Mouse (Mus musculus) MEL (cell line): ENCODE data around the gene Gm49450. TPM values are rescaled to one million over a fixed set of nuclear protein-coding genes. Genes with fewer than 3 reads are reported as not detected.

ENCODE experiments used
- DNase-seq: peaks from one replicate; pipeline ENCODE4 v3.0.0; 2011; ENCODE audit warnings: low read depth, low spot score
- H3K27ac ChIP-seq: 2 replicates; pipeline ENCODE4 v1.5.1; 2012; ENCODE audit warnings: low read depth, mild to moderate bottlenecking, control low read depth, low read length, moderate library complexity; ENCODE audit not compliant: control insufficient read depth
- H3K27me3 ChIP-seq, 2 experiments: fragments of 150-350 bp in 1 of 2; sonication (generic) in 1 of 2; 2 replicates each; pipeline ENCODE4 v1.6.1; 2012; ENCODE audit warnings: low read length in 2 of 2, mild to moderate bottlenecking in 2 of 2, improper control_type of control experiment in 1 of 2, moderate library complexity in 1 of 2; ENCODE audit not compliant: insufficient read depth in 2 of 2, control insufficient read depth in 1 of 2
- H3K36me3 ChIP-seq, 2 experiments: 2 replicates each; pipeline ENCODE4 v1.6.1; 2012 to 2014; ENCODE audit warnings: low read length in 2 of 2, improper control_type of control experiment in 1 of 2, inconsistent platforms in 1 of 2, mild to moderate bottlenecking in 1 of 2; ENCODE audit not compliant: insufficient read depth in 2 of 2, control insufficient read depth in 1 of 2
- H3K4me1 ChIP-seq, 2 experiments: fragments of 150-350 bp in 1 of 2; sonication (generic) in 1 of 2; 2 replicates each; pipeline ENCODE4 v1.6.1; 2012; ENCODE audit warnings: low read length in 2 of 2, improper control_type of control experiment in 1 of 2, mild to moderate bottlenecking in 1 of 2; ENCODE audit not compliant: insufficient read depth in 2 of 2, control insufficient read depth in 1 of 2
- H3K4me3 ChIP-seq, 2 experiments: fragments of 150-350 bp in 1 of 2; sonication (generic) in 1 of 2; 2 replicates each; pipeline ENCODE4 v1.5.1; 2012; ENCODE audit warnings: low read depth in 2 of 2, low read length in 2 of 2, mild to moderate bottlenecking in 2 of 2, moderate library complexity in 2 of 2, control low read depth in 1 of 2, improper control_type of control experiment in 1 of 2; ENCODE audit not compliant: control insufficient read depth in 1 of 2, insufficient read depth in 1 of 2
- H3K79me2 ChIP-seq: 2 replicates; pipeline ENCODE4 v1.6.1; 2012; ENCODE audit warnings: mild to moderate bottlenecking, low read length, moderate library complexity; ENCODE audit not compliant: control insufficient read depth, poor library complexity, insufficient read depth
- H3K9ac ChIP-seq: 2 replicates; pipeline ENCODE4 v1.6.1; 2012; ENCODE audit warnings: low read depth, mild to moderate bottlenecking, control low read depth, low read length, moderate library complexity; ENCODE audit not compliant: control insufficient read depth, poor library complexity, severe bottlenecking
- H3K9me3 ChIP-seq: fragments of 150-350 bp; sonication (generic); replicated peaks from 2 replicates; pipeline ENCODE4 v1.6.1; 2012; ENCODE audit warnings: mild to moderate bottlenecking, low read length, improper control_type of control experiment, moderate library complexity; ENCODE audit not compliant: insufficient read depth
- BHLHE40 ChIP-seq: IDR thresholded peaks from 2 replicates; pipeline ENCODE4 v1.6.1; 2012; ENCODE audit warnings: low read depth, mild to moderate bottlenecking, inconsistent platforms, low read length, improper control_type of control experiment, borderline replicate concordance
- CHD2 ChIP-seq: IDR thresholded peaks from 2 replicates; pipeline ENCODE4 v1.6.1; 2011; ENCODE audit warnings: low read length, improper control_type of control experiment
- E2F4 ChIP-seq: IDR thresholded peaks from 2 replicates; pipeline ENCODE4 v1.6.1; 2011; ENCODE audit warnings: low read depth, low read length, improper control_type of control experiment, borderline replicate concordance
- HCFC1 ChIP-seq: IDR thresholded peaks from 2 replicates; pipeline ENCODE4 v1.6.1; 2012; ENCODE audit warnings: low read depth, mild to moderate bottlenecking, inconsistent platforms, low read length, improper control_type of control experiment, moderate library complexity
- JUND ChIP-seq: IDR thresholded peaks from 2 replicates; pipeline ENCODE4 v1.6.1; 2011; ENCODE audit warnings: low read depth, mild to moderate bottlenecking, improper control_type of control experiment, low read length
- MAX ChIP-seq: IDR thresholded peaks from 2 replicates; pipeline ENCODE4 v1.6.1; 2011; ENCODE audit warnings: low read length, improper control_type of control experiment
- MAZ ChIP-seq: IDR thresholded peaks from 2 replicates; pipeline ENCODE4 v1.6.1; 2012; ENCODE audit warnings: low read depth, mild to moderate bottlenecking, inconsistent platforms, low read length, improper control_type of control experiment
- MEF2A ChIP-seq: IDR thresholded peaks from 2 replicates; pipeline ENCODE4 v1.6.1; 2014; ENCODE audit warnings: low read depth, mild to moderate bottlenecking, inconsistent platforms, low read length, improper control_type of control experiment; ENCODE audit not compliant: poor library complexity, insufficient replicate concordance, severe bottlenecking; ENCODE audit errors: extremely low read depth
- MYB ChIP-seq: IDR thresholded peaks from 2 replicates; pipeline ENCODE4 v1.6.1; 2011; ENCODE audit warnings: mild to moderate bottlenecking, low read depth, low read length, improper control_type of control experiment
- MYC ChIP-seq: IDR thresholded peaks from 2 replicates; pipeline ENCODE4 v1.6.1; 2011; ENCODE audit warnings: low read depth, mild to moderate bottlenecking, low read length, improper control_type of control experiment, moderate library complexity
- NELFE ChIP-seq: IDR thresholded peaks from 2 replicates; pipeline ENCODE4 v1.6.1; 2011; ENCODE audit warnings: low read depth, low read length, improper control_type of control experiment
- POLR2A ChIP-seq, 2 experiments: IDR thresholded peaks; 2 replicates each; pipeline ENCODE4 v1.6.1; 2011 to 2012; ENCODE audit warnings: low read length in 2 of 2, mild to moderate bottlenecking in 2 of 2, control low read depth in 1 of 2, improper control_type of control experiment in 1 of 2, low read depth in 1 of 2, moderate library complexity in 1 of 2; ENCODE audit not compliant: control insufficient read depth in 1 of 2, insufficient read depth in 1 of 2, poor library complexity in 1 of 2
- POLR2AphosphoS2 ChIP-seq: IDR thresholded peaks from 2 replicates; pipeline ENCODE4 v1.6.1; 2011; ENCODE audit warnings: low read length, improper control_type of control experiment
- POLR2AphosphoS5 ChIP-seq: IDR thresholded peaks from 2 replicates; pipeline ENCODE4 v1.6.1; 2012; ENCODE audit warnings: low read depth, borderline replicate concordance, mild to moderate bottlenecking, inconsistent platforms, low read length, moderate library complexity, mixed read lengths
- RAD21 ChIP-seq: IDR thresholded peaks from 2 replicates; pipeline ENCODE4 v1.6.1; 2011; ENCODE audit warnings: mild to moderate bottlenecking, low read depth, low read length, improper control_type of control experiment
- RCOR1 ChIP-seq: IDR thresholded peaks from 2 replicates; pipeline ENCODE4 v1.6.1; 2012; ENCODE audit warnings: low read depth, mild to moderate bottlenecking, inconsistent platforms, low read length, improper control_type of control experiment
- SMC3 ChIP-seq: IDR thresholded peaks from 2 replicates; pipeline ENCODE4 v1.6.1; 2011; ENCODE audit warnings: low read depth, low read length, improper control_type of control experiment
- TBP ChIP-seq: IDR thresholded peaks from 2 replicates; pipeline ENCODE4 v1.8.0; 2011; ENCODE audit warnings: low read depth, low read length, improper control_type of control experiment
- TCF12 ChIP-seq: IDR thresholded peaks from 2 replicates; pipeline ENCODE4 v1.6.1; 2014; ENCODE audit warnings: low read depth, mild to moderate bottlenecking, inconsistent platforms, low read length, improper control_type of control experiment, moderate library complexity
- USF2 ChIP-seq, 2 experiments: IDR thresholded peaks; 2 replicates each; pipeline ENCODE4 v1.6.1; 2011 to 2012; ENCODE audit warnings: improper control_type of control experiment in 2 of 2, low read length in 2 of 2, borderline replicate concordance in 1 of 2, inconsistent platforms in 1 of 2, low read depth in 1 of 2, mild to moderate bottlenecking in 1 of 2; ENCODE audit not compliant: insufficient read depth in 1 of 2
- ZMIZ1 ChIP-seq: IDR thresholded peaks from 2 replicates; pipeline ENCODE4 v1.6.1; 2012; ENCODE audit warnings: low read depth, mild to moderate bottlenecking, inconsistent platforms, low read length, improper control_type of control experiment, moderate library complexity
- polyA plus RNA-seq, 2 experiments: library from polyadenylated mRNA; stranded (reverse) in 1 of 2; unstranded in 1 of 2; fragments of >175 nt in 1 of 2; fragments of >200 nt in 1 of 2; gene quantifications; 2 replicates each; pipeline versions ENCODE4 v1.2.1 to v1.2.4; 2012; ENCODE audit warnings: low replicate concordance in 2 of 2, low read depth in 1 of 2; ENCODE audit not compliant: insufficient read length in 2 of 2, insufficient read depth in 1 of 2, missing spikeins in 1 of 2
- total RNA-seq: library from RNA; depleted of rRNA; stranded (reverse); fragments of 300-350 nt; gene quantifications from 2 replicates; pipeline ENCODE4 v1.2.3, GENCODE M21; 2012

Gm49450 gene
- total and polyA plus RNA-seq, 3 experiments: not detected

GRCm38 (mm10) chr15:98984681-98985080, 31.3 kb upstream of the Gm49450 start (continued):
- TF ChIP-seq BHLHE40 (peak; percentile 28; the same call in 1 of the 2 replicates), POLR2A (IDR thresholded peaks at IDR 0.05; ENCODE audit: control insufficient read depth in 1 of 2, insufficient read depth in 1 of 2, low read depth in 1 of 2, low read length in 2 of 2, poor library complexity in 1 of 2) (no peak), MYC (no peak), MAZ (no peak), HCFC1 (no peak; the same call in 1 of the 2 replicates), POLR2AphosphoS5 (no peak), TCF12 (no peak), MYB (no peak), MEF2A (no peak), ZMIZ1 (no peak), CHD2 (peak; percentile 18; the same call in 1 of the 2 replicates), E2F4 (no peak), TBP (peak; percentile 59; the same call in 1 of the 2 replicates)

- Histone ChIP-seq H3K79me2 (peaks cover 3% of the 10 kb centered on the region; the same call in 1 of the 2 replicates), H3K9ac (no peak overlapping the region)
Observed at GRCm38 (mm10) chr15:98983431-98984081, 30.2 kb upstream of the Gm49450 start.

GRCm38 (mm10) chr15:98982100-98982499, 28.7 kb upstream of the Gm49450 start:
- peaks cover 0 to 5% of the 10 kb centered on the region in 2 experiments; a peak in 2 of 4 replicates for H3K4me1 ChIP-seq
- H3K79me2 ChIP-seq: peaks cover 3% of the 10 kb centered on the region; the same call in 1 of the 2 replicates
- peaks cover 5 to 15% of the 10 kb centered on the region in 2 experiments for H3K27me3 ChIP-seq
- H3K27ac ChIP-seq: no peak overlapping the region
- H3K36me3 ChIP-seq: peaks cover 0 to 3% of the 10 kb centered on the region in 2 experiments; a peak in 2 of 4 replicates
- no peak overlapping the region for H3K9ac ChIP-seq
- no peaks in the 10 kb centered on the region for H3K9me3 ChIP-seq
- no peak overlapping the region for H3K4me3 ChIP-seq
- TF ChIP-seq RCOR1 (no peak), RAD21 (no peak), MYB (no peak), MAZ (no peak), USF2 (IDR thresholded peaks at IDR 0.05; ENCODE audit: borderline replicate concordance in 1 of 2, insufficient read depth in 1 of 2, low read depth in 1 of 2, low read length in 2 of 2) (no peak), SMC3 (no peak), MYC (no peak)
- no peak for DNase-seq

More at GRCm38 (mm10) chr15:98983431-98984081, 30.2 kb upstream of the Gm49450 start:
- Histone ChIP-seq H3K27ac (no peak overlapping the region), H3K4me1 (peaks cover 0 to 5% of the 10 kb centered on the region in 2 experiments; a peak in 2 of 4 replicates), H3K27me3 (peaks cover 4 to 9% of the 10 kb centered on the region in 2 experiments; a peak in 3 of 4 replicates), H3K36me3 (peaks cover 0 to 3% of the 10 kb centered on the region in 2 experiments; a peak in 2 of 4 replicates)
- no peak for DNase-seq
- TF ChIP-seq ZMIZ1 (no peak), POLR2AphosphoS2 (no peak), MAX (no peak), NELFE (no peak), JUND (no peak), MEF2A (no peak), POLR2A (IDR thresholded peaks at IDR 0.05; ENCODE audit: control insufficient read depth in 1 of 2, insufficient read depth in 1 of 2, low read depth in 1 of 2, low read length in 2 of 2, poor library complexity in 1 of 2) (no peak), RCOR1 (no peak)
- TF ChIP-seq, all 39 proteins: peak for 0
- Histone ChIP-seq H3K9me3 (no peaks in the 10 kb centered on the region), H3K4me3 (no peak overlapping the region)
